Mouse (Mus musculus) left cerebral cortex, postnatal 10 days (tissue): ENCODE data around the gene Acot2. TPM values are rescaled to one million over a fixed set of nuclear protein-coding genes. Genes with fewer than 3 reads are reported as not detected.
"Not testable (repeated sequence)": the region's sequence is repeated elsewhere in the genome, so short reads cannot be mapped to it uniquely, and the experiment has no call there.

Experiments used
- DNase-seq, 2 experiments: peaks; one replicate each; pipeline ENCODE4 v3.0.0; 2021 to 2022; ENCODE audit warnings: low spot score in 2 of 2, mixed read lengths in 1 of 2; ENCODE audit errors: extremely low spot score in 1 of 2
- intact Hi-C: fragments of 180-260 bp; cut with DNase I; formaldehyde crosslinking; loops from one replicate; pipeline ENCODE4 v1.15.1; 2025
- total RNA-seq, 2 experiments: library from RNA; stranded (reverse); gene quantifications; 2 replicates each; pipeline ENCODE4 v1.2.3; 2021

Acot2 gene
- total RNA-seq, result 1 to 10 TPM; 7.6 to 7.7 TPM

- peak; percentile 76 to 85 for DNase-seq
- intact Hi-C loops, result loop anchor here (5.0 kb wide), 1 partner anchor 44 kb away; no protein-coding TSS in a partner anchor
Measured at GRCm38 (mm10) chr12:83987583-83988441, at the start of gene Acot2. Gene Acot2, plus strand, starts transcription at chr12:83987861.

- intact Hi-C loops, DNase-seq: not testable (repeated sequence)
Measured at GRCm38 (mm10) chr12:83938592-83938991, 49.1 kb upstream of the Acot2 start.

- intact Hi-C loops, result no loop called here
- DNase-seq, result no peak
Measured at GRCm38 (mm10) chr12:83939332-83939731, 48.3 kb upstream of the Acot2 start.

- intact Hi-C loops, result no loop called here
- DNase-seq, result no peak
Measured at GRCm38 (mm10) chr12:83940031-83940430, 47.6 kb upstream of the Acot2 start.

GRCm38 (mm10) chr12:83941938-83942337 is 45.7 kb upstream of the Acot2 start:
- DNase-seq, result no peak
- intact Hi-C loops, result no loop called here

- intact Hi-C loops, result no loop called here
- no peak for DNase-seq
Measured at GRCm38 (mm10) chr12:83947260-83947811, 40.3 kb upstream of the Acot2 start.

- no peak for DNase-seq
- intact Hi-C loops, result no loop called here
Measured at GRCm38 (mm10) chr12:83949043-83949442, 38.6 kb upstream of the Acot2 start.

- no peak for DNase-seq
- intact Hi-C loops, result no loop called here
Measured at GRCm38 (mm10) chr12:83949776-83950492, 37.7 kb upstream of the Acot2 start.

- peak; percentile 74 to 89 for DNase-seq
- intact Hi-C loops, result no loop called here
Measured at GRCm38 (mm10) chr12:83950493-83950839, 37.2 kb upstream of the Acot2 start, which contains the start of gene Riox1. Gene Riox1, plus strand, starts transcription at chr12:83950608.

- intact Hi-C loops, result no loop called here
- DNase-seq, result peak; percentile 55 to 84
Measured at GRCm38 (mm10) chr12:83950840-83951701, 36.6 kb upstream of the Acot2 start.

- DNase-seq, result no peak
- intact Hi-C loops, result no loop called here
Measured at GRCm38 (mm10) chr12:83951711-83952575, 35.7 kb upstream of the Acot2 start.

- no peak for DNase-seq
Measured at GRCm38 (mm10) chr12:83958278-83958677, 29.4 kb upstream of the Acot2 start.

GRCm38 (mm10) chr12:83965235-83965634 is 22.4 kb upstream of the Acot2 start:
- intact Hi-C loops, result no loop called here
- no peak for DNase-seq

More at GRCm38 (mm10) chr12:83958278-83958677, 29.4 kb upstream of the Acot2 start:
- intact Hi-C loops, result no loop called here

GRCm38 (mm10) chr12:83972117-83972516 is 15.5 kb upstream of the Acot2 start:
- intact Hi-C loops, result no loop called here
- no peak for DNase-seq

GRCm38 (mm10) chr12:83978862-83979261 is 8.8 kb upstream of the Acot2 start:
- intact Hi-C loops, result no loop called here
- DNase-seq, result no peak

- no peak for DNase-seq
- intact Hi-C loops, result no loop called here
Measured at GRCm38 (mm10) chr12:83981615-83982014, 6.0 kb upstream of the Acot2 start.

- DNase-seq, result no peak
- intact Hi-C loops, result loop anchor here (5.0 kb wide), 1 partner anchor 48 kb away; no protein-coding TSS in a partner anchor
Measured at GRCm38 (mm10) chr12:83984752-83985151, 2.9 kb upstream of the Acot2 start, which contains the start of gene Heatr4. Gene Heatr4, minus strand, starts transcription at chr12:83984852.

GRCm38 (mm10) chr12:83987242-83987582 is 449 bp upstream of the Acot2 start:
- intact Hi-C loops, result loop anchor here (5.0 kb wide), 1 partner anchor 45 kb away; no protein-coding TSS in a partner anchor
- DNase-seq, result no peak
